Mouse (Mus musculus): Measurements from ENCODE around the gene Lrig1. TPM values are rescaled to one million over a fixed set of nuclear protein-coding genes. Genes with fewer than 3 reads are reported as not detected.

Gene Lrig1
- polyA plus RNA-seq, 1 experiment from 2014 or later, result 11.8 TPM

DNA sequence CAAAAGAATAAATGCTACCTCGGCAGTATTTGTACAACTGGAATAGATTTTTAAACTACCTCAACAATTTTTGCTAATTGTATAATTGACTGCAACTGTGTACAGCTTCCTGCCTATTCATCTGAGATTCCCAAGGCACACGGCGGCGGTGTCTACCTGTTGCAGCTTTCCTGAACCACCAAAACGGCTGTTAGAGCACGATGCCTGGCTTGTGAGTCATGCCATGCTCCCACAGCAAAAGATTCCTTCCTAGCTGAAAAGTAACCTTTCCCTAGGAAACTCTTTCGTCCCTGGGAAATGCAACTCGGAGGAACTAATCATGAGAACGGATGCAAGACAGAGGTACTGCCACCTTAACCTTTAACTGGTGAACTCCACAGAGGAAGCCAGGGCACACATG lies 6.9 kb downstream of the Lrig1 start:
- Histone ChIP-seq H3K4me2 (ENCODE audit: low read depth, low read length) (0 out of 2 replicates have a peak overlapping the region, but pooled peaks have one; percentile 0), H3K4me1 (ENCODE audit: control insufficient read depth, insufficient read depth, low read length) (peaks cover 79% of the 10 kb centered on the region), H3K36me3 (ENCODE audit: control insufficient read depth, insufficient read depth, low read length) (no peaks in the 10 kb centered on the region), H3K9me3 (ENCODE audit: control insufficient read depth, low read length) (no peaks in the 10 kb centered on the region), H3K9ac (ENCODE audit: low read depth, low read length) (no peak overlapping the region), H3K4me3 (ENCODE audit: low read length) (no peak overlapping the region), H3K27me3 (replicated peaks; ENCODE audit: control insufficient read depth, insufficient read depth, low read length) (no peaks in the 10 kb centered on the region), H3K27ac (ENCODE audit: low read length) (peak overlapping the region; percentile 29)
- ATAC-seq, result no peak
- WGBS, result 68% methylated on average over 9 of the region's 9 CpGs

DNA sequence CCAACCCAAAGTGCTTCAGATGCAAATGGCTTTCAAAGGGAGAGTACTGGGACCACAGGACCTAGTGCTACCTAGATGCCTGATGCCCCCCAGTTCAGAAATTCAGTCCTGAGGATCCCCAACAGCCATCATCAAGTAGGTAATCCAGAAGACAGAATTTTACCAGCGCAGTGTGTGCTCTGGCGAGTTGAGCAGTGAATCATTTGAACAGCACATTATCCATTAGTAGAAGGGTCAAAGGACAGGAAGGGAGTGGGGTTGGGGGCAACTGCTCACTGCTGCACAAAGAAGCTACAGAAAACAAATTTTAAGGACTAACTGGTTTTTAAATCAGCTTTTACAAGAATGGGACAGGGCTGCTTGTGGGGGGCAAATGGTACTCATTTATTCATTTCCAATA lies 8.0 kb downstream of the Lrig1 start:
- no peak for ATAC-seq
- Histone ChIP-seq H3K27ac (ENCODE audit: low read length) (peak overlapping the region; percentile 57), H3K4me2 (ENCODE audit: low read depth, low read length) (peak overlapping the region; percentile 19; the same call in 1 of the 2 replicates), H3K4me3 (ENCODE audit: low read length) (no peak overlapping the region), H3K9me3 (ENCODE audit: control insufficient read depth, low read length) (no peaks in the 10 kb centered on the region), H3K9ac (ENCODE audit: low read depth, low read length) (no peak overlapping the region), H3K4me1 (ENCODE audit: control insufficient read depth, insufficient read depth, low read length) (peaks cover 72% of the 10 kb centered on the region), H3K36me3 (ENCODE audit: control insufficient read depth, insufficient read depth, low read length) (no peaks in the 10 kb centered on the region), H3K27me3 (replicated peaks; ENCODE audit: control insufficient read depth, insufficient read depth, low read length) (no peaks in the 10 kb centered on the region)
- 45% methylated on average over 2 of the region's 2 CpGs for WGBS

DNA sequence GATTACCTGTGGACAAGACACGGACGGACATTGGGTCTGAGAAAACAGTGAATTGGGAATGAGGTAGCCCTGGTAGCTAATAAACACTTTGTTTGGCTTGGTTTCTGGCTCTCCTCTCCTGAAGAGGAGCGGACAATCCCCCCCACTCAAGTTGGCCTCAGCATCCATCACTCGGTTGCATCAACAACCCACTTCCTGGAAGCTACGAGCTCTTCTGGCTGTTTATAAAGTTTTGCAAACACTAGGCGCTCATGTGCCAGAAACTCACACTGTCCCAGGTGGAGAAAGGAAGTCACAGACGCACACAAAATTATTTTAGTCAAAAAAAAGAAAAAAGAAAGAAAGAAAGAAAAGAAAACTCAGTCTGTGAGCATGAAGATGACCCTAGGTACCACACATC lies 9.7 kb downstream of the Lrig1 start:
- Histone ChIP-seq H3K4me2 (ENCODE audit: low read depth, low read length) (no peak overlapping the region), H3K36me3 (ENCODE audit: control insufficient read depth, insufficient read depth, low read length) (no peaks in the 10 kb centered on the region), H3K27ac (ENCODE audit: low read length) (peak overlapping the region; percentile 25; the same call in 1 of the 2 replicates), H3K4me1 (ENCODE audit: control insufficient read depth, insufficient read depth, low read length) (peaks cover 65% of the 10 kb centered on the region), H3K9ac (ENCODE audit: low read depth, low read length) (no peak overlapping the region), H3K4me3 (ENCODE audit: low read length) (no peak overlapping the region), H3K27me3 (replicated peaks; ENCODE audit: control insufficient read depth, insufficient read depth, low read length) (no peaks in the 10 kb centered on the region), H3K9me3 (ENCODE audit: control insufficient read depth, low read length) (no peaks in the 10 kb centered on the region)
- ATAC-seq, result no peak
- WGBS, result 46% methylated on average over 7 of the region's 7 CpGs

DNA sequence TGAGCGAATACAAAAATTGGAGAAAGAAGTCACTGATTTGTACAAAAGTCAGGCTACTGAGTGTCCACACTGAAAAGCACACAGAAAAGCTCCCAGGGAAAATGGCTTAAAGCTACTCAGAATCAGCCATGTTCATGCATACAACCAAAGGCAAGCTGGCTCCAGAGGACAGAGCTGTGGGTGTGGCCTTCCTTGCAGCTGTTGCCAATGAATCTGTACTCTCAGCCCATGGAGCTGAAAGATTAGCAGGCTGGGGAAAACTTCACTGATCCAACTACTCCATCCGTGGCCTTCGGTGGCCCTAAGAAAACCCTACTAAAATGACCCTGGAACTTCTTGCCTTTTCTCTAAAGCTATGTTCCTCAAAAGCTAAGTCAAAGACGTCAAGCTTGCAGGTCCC lies 11.2 kb downstream of the Lrig1 start:
- Histone ChIP-seq H3K27me3 (replicated peaks; ENCODE audit: control insufficient read depth, insufficient read depth, low read length) (no peaks in the 10 kb centered on the region), H3K4me3 (ENCODE audit: low read length) (no peak overlapping the region), H3K27ac (ENCODE audit: low read length) (0 out of 2 replicates have a peak overlapping the region, but pooled peaks have one; percentile 36), H3K9ac (ENCODE audit: low read depth, low read length) (no peak overlapping the region), H3K36me3 (ENCODE audit: control insufficient read depth, insufficient read depth, low read length) (no peaks in the 10 kb centered on the region), H3K9me3 (ENCODE audit: control insufficient read depth, low read length) (no peaks in the 10 kb centered on the region), H3K4me2 (ENCODE audit: low read depth, low read length) (no peak overlapping the region), H3K4me1 (ENCODE audit: control insufficient read depth, insufficient read depth, low read length) (peaks cover 69% of the 10 kb centered on the region)
- ATAC-seq, result peak; percentile 45; the same call in 1 of the 2 replicates
- 54% methylated on average over 4 of the region's 4 CpGs for WGBS

DNA sequence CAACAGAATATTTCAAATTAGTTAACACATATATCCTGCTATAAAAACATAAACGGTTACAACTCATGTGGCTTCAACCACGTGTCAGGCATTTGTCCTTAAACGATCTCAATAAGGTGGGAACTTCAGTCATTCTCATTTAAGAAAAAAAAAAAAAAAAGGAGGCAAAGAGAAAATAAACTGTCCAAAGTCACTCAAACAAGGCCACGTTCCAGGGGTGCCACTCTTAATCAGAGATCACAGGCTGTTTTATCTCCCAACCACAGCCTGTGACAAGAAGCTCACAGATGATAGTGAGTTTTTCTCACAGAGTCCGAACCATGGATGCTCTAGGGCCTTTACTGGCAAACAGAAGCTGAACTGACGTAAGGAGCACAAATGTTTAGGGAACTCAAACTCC lies 13.9 kb downstream of the Lrig1 start:
- no peak overlapping the region for H3K4me2 ChIP-seq (ENCODE audit: low read depth, low read length)
- no peaks in the 10 kb centered on the region for H3K36me3 ChIP-seq (ENCODE audit: control insufficient read depth, insufficient read depth, low read length)
- no peak overlapping the region for H3K27ac ChIP-seq (ENCODE audit: low read length)
- no peaks in the 10 kb centered on the region for H3K9me3 ChIP-seq (ENCODE audit: control insufficient read depth, low read length)
- no peak for ATAC-seq
- H3K4me1 ChIP-seq (ENCODE audit: control insufficient read depth, insufficient read depth, low read length), result peaks cover 71% of the 10 kb centered on the region
- 47% methylated on average over 6 of the region's 6 CpGs for WGBS
- no peaks in the 10 kb centered on the region for H3K27me3 ChIP-seq (replicated peaks; ENCODE audit: control insufficient read depth, insufficient read depth, low read length)
- no peak overlapping the region for H3K9ac ChIP-seq (ENCODE audit: low read depth, low read length)
- H3K4me3 ChIP-seq (ENCODE audit: low read length), result no peak overlapping the region

DNA sequence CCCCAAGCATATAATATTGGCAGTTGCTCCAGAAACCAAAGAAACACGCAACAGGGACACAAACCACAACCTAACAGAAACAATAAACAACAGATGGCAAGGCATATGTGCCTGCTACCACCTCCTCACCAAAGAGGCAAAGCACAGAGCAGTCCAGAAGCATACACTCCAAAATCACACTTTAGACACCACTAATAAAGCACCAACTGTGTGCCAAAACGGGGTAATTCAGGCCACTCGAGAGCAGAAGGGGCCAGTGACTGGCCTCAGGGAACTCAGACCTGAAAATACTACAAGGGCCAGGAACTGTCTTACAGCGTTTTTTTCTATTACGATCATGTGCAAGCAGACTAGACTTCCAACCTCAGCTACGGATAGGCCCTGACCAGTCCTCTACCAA lies 14.3 kb downstream of the Lrig1 start:
- H3K9ac ChIP-seq (ENCODE audit: low read depth, low read length), result no peak overlapping the region
- no peak overlapping the region for H3K4me2 ChIP-seq (ENCODE audit: low read depth, low read length)
- no peaks in the 10 kb centered on the region for H3K36me3 ChIP-seq (ENCODE audit: control insufficient read depth, insufficient read depth, low read length)
- WGBS, result 62% methylated on average over 6 of the region's 6 CpGs
- no peaks in the 10 kb centered on the region for H3K9me3 ChIP-seq (ENCODE audit: control insufficient read depth, low read length)
- no peaks in the 10 kb centered on the region for H3K27me3 ChIP-seq (replicated peaks; ENCODE audit: control insufficient read depth, insufficient read depth, low read length)
- no peak for ATAC-seq
- 0 out of 2 replicates have a peak overlapping the region, but pooled peaks have one; percentile 30 for H3K27ac ChIP-seq (ENCODE audit: low read length)
- peaks cover 70% of the 10 kb centered on the region for H3K4me1 ChIP-seq (ENCODE audit: control insufficient read depth, insufficient read depth, low read length)
- no peak overlapping the region for H3K4me3 ChIP-seq (ENCODE audit: low read length)

DNA sequence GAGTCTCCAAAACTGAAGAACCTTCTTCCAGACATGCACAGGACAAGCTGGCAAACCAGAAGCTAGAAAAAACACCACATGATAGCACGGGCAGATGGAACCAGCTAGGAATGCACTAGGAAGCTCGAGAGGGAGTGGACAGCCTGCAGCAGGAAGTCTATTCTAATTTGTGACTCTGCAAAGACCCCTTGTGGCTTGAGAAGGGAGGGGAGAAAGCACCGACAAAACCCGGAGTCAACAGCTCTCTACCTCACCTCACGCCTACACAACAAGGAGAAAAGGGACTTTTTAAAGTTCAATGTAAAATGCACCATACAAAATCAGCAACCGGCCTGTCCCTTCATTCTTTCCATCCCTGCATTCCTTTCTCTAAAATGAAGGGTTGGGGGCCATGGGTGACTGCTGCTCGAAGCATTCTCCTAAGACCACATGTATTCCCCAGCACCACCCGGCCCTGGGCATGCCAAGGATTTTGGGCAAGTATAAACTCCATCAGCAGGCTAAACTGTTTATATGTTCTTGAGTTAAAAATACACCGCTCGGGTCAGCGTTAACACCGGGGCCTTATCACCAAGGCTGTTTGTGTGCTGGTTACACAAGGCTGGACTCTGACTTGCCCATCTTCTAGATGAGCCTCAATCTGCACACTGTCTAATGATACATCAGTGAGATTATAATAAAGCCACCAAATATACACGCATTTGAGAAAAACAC lies 15.0 kb downstream of the Lrig1 start:
- Histone ChIP-seq H3K36me3 (ENCODE audit: control insufficient read depth, insufficient read depth, low read length) (no peaks in the 10 kb centered on the region), H3K4me3 (ENCODE audit: low read length) (no peak overlapping the region), H3K27me3 (replicated peaks; ENCODE audit: control insufficient read depth, insufficient read depth, low read length) (no peaks in the 10 kb centered on the region), H3K4me2 (ENCODE audit: low read depth, low read length) (peak overlapping the region; percentile 20; the same call in 1 of the 2 replicates), H3K27ac (ENCODE audit: low read length) (peak overlapping the region; percentile 24; the same call in 1 of the 2 replicates), H3K9me3 (ENCODE audit: control insufficient read depth, low read length) (no peaks in the 10 kb centered on the region), H3K9ac (ENCODE audit: low read depth, low read length) (0 out of 2 replicates have a peak overlapping the region, but pooled peaks have one; percentile 21), H3K4me1 (ENCODE audit: control insufficient read depth, insufficient read depth, low read length) (peaks cover 71% of the 10 kb centered on the region)
- 24% methylated on average over 13 of the region's 13 CpGs for WGBS
- ATAC-seq, result peak; percentile 32; the same call in 1 of the 2 replicates

DNA sequence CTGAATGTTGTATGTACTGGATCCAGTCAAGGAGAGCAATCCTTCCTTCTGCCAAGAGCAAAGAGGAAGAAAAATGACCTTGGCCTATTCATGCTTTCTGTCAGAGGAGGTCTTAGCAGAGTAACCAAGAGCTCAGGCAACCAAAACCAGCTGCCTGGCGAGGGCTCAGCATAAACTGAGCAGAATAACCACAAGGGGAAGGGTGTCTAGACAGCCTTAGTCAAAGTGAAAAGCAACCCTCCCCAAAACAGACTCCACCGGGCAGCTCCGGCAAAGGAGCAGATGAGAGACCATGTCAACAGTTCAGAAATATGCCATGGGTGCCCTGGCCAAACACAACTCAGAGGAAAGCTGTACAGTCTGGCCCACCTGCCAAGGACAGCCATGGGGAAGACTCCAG lies 16.3 kb downstream of the Lrig1 start:
- no peak for ATAC-seq
- H3K9ac ChIP-seq (ENCODE audit: low read depth, low read length), result no peak overlapping the region
- no peak overlapping the region for H3K27ac ChIP-seq (ENCODE audit: low read length)
- peaks cover 65% of the 10 kb centered on the region for H3K4me1 ChIP-seq (ENCODE audit: control insufficient read depth, insufficient read depth, low read length)
- H3K36me3 ChIP-seq (ENCODE audit: control insufficient read depth, insufficient read depth, low read length), result no peaks in the 10 kb centered on the region
- no peak overlapping the region for H3K4me3 ChIP-seq (ENCODE audit: low read length)
- no peaks in the 10 kb centered on the region for H3K9me3 ChIP-seq (ENCODE audit: control insufficient read depth, low read length)
- 71% methylated on average over 3 of the region's 3 CpGs for WGBS
- no peaks in the 10 kb centered on the region for H3K27me3 ChIP-seq (replicated peaks; ENCODE audit: control insufficient read depth, insufficient read depth, low read length)
- no peak overlapping the region for H3K4me2 ChIP-seq (ENCODE audit: low read depth, low read length)

DNA sequence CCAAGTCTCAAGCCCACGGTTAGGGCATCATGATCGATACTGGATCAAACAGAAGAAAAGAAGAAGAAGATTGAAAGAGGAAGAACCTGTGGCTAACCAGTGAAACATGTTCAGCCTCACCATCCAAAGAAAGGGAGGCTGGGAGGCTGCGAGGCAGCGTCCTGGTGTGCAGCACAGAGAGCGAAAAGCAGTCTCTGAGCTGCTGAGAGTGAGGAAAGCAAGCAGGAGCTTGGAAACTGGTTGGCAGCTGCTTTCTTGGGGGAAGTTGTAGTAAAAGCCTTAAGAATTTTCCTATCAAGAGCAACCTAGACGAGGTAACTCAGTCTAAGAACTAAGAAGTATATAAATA lies 17.7 kb downstream of the Lrig1 start:
- WGBS, result 56% methylated on average over 6 of the region's 6 CpGs
- Histone ChIP-seq H3K4me3 (ENCODE audit: low read length) (no peak overlapping the region), H3K9ac (ENCODE audit: low read depth, low read length) (peak overlapping the region; percentile 27; the same call in 1 of the 2 replicates), H3K27me3 (replicated peaks; ENCODE audit: control insufficient read depth, insufficient read depth, low read length) (no peaks in the 10 kb centered on the region), H3K4me1 (ENCODE audit: control insufficient read depth, insufficient read depth, low read length) (peaks cover 72% of the 10 kb centered on the region), H3K4me2 (ENCODE audit: low read depth, low read length) (no peak overlapping the region; the same call in 1 of the 2 replicates), H3K27ac (ENCODE audit: low read length) (peak overlapping the region; percentile 14), H3K36me3 (ENCODE audit: control insufficient read depth, insufficient read depth, low read length) (no peaks in the 10 kb centered on the region), H3K9me3 (ENCODE audit: control insufficient read depth, low read length) (no peaks in the 10 kb centered on the region)
- ATAC-seq, result no peak
